Mouse (Mus musculus) naive thymus-derived CD4-positive, alpha-beta T cell, adult 2 months (primary cell): ENCODE measurements around the gene Slc39a8.

Experiments
- DNase-seq: peaks from one replicate; pipeline ENCODE4 v3.0.0-alpha.2; 2011; ENCODE audit warnings: low read depth

The Slc39a8 gene

DNA sequence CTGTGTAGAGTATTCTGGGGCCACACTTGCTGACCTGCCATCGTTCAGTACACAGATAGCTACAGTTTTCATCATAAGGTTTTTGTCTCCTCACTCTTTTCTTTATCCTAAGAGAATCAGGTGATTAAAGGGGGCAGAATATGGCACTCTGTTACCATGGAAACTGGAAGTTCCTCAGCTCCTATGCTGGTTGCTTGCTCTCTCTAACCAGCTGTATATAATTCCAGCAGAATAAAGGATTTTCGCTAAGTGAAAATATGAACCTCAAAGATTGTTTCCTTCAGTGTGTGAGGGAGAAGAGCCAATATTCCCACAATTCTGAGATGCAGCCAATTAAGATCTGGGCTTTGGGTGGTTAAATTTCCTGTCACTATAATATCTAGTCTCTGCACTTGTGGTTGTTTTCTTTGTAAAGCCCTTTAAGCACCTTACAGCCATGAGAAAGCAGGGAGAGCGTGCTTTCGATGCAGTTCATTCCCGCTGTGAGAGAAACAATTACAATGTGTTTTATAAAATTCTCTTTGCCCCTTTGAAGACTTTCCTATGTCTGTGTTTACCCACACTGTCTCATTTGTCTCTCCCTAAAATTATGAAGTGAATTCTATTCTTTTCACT, 93.6 kb downstream of the Slc39a8 start:
- no peak for DNase-seq

DNA sequence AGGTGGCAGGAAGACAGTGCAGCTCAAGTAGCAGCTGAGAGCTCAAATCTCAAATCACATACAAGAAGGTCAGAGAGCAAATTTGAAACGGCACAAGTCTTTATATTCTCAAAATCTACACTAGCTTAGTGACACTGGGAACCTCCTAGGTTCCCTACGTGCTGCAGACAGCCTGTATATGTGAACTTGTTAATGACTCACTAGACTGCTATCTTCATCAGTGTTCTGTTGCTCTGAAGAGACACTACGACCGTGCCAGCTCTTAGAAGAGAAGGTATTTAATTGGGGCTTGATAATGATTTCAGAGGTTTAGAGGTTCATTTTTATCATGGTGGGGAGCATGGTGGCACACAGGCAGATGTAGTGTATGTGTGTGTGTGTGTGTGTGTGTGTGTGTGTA, 94.2 kb downstream of the Slc39a8 start:
- DNase-seq = no peak

- DNase-seq = no peak
Observed at GRCm38 (mm10) chr3:135926729-135927128, 101.7 kb downstream of the Slc39a8 start.

- peak; percentile 18 for DNase-seq
Observed at GRCm38 (mm10) chr3:135928184-135928583, 103.1 kb downstream of the Slc39a8 start.

DNA sequence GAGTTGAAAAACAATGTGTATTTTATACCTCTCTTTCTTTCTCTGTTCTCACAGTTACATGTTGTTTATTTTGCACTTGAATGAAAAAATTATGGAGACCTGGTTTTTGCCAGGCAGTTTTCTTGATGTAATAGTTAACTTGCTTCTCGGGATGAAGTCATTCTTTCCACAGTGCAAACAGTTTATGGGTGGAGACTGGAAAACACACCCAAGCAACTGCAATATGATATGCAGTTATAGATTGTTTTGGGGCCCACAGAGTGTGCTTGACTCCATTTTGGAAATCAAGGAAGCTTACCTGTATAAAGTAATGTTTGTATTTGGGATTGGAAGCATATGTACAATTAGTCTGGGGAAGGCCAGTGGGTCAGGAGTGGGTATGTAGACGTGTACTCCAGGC, 112.4 kb downstream of the Slc39a8 start:
- DNase-seq = no peak
